Mouse (Mus musculus): ENCODE measurements around the gene Hist1h2bq. TPM values are rescaled to one million over a fixed set of nuclear protein-coding genes. Genes with fewer than 3 reads are reported as not detected.
"Not testable (repeated sequence)": the region's sequence is repeated elsewhere in the genome, so short reads cannot be mapped to it uniquely, and the experiment has no call there.

Gene Hist1h2bq
- total and polyA plus RNA-seq, 2 experiments from 2014 or later, result 3.8 to 311 TPM

DNA sequence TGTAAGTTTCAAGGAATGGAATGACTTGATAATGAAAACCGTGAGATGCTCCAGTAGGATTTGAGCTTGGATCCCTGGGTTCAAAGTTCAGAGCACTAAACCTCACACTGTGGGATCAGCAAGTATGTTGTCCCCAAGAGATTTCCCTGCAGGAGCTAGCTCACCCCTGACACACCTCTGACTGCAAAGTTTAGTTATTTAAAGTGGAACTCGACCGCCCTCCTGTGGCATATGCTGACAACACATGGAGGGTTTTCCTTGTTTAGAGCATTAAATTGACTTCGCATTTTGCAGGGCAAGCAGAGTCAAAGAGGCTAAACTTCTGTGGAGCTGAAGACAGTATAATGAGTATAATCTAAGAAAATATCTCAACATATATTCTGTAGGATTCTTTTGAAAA, 6.9 kb downstream of the Hist1h2bq start:
- not testable (repeated sequence) for H3K4me1 ChIP-seq (ENCODE audit: insufficient read depth, low read length); H3K27ac ChIP-seq (ENCODE audit: low read depth, low read length); H3K9me3 ChIP-seq (ENCODE audit: low read length); DNase-seq (ENCODE audit: low spot score); H3K36me3 ChIP-seq (ENCODE audit: insufficient read depth, low read length); H3K4me2 ChIP-seq (ENCODE audit: low read depth, low read length, poor library complexity, severe bottlenecking); H3K27me3 ChIP-seq (ENCODE audit: insufficient read depth, low read length); H3K9ac ChIP-seq (replicated peaks; ENCODE audit: low read length, poor library complexity, severe bottlenecking); H3K4me3 ChIP-seq (ENCODE audit: low read depth, low read length)
- WGBS, result no CpG with 5 or more reads among the region's 4 CpGs
- ATAC-seq (ENCODE audit: low FRiP score), result peak; percentile 76

DNA sequence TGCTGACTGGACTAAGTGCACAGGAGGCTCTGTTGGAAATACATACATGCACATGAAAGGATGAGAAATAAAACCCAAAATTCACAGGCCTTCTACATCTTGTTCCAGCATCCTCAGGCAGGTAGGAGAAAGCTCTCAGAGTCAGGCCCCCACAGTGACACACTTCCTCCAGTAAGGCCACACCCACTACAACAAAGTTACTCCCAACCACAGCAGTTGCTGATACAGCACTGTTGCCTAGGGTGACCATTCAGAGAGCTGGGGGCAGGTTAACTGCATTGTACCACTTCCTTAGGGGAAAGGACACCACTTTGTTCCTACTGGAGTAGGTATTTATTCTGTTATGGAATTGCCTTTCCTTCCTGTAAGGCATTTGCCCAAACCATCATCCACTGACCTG, 12.8 kb downstream of the Hist1h2bq start:
- not testable (repeated sequence) for ATAC-seq (ENCODE audit: low FRiP score); H3K27ac ChIP-seq (ENCODE audit: low read depth, low read length); H3K4me1 ChIP-seq (ENCODE audit: insufficient read depth, low read length); H3K36me3 ChIP-seq (ENCODE audit: insufficient read depth, low read length); H3K27me3 ChIP-seq (ENCODE audit: insufficient read depth, low read length); H3K4me2 ChIP-seq (ENCODE audit: low read depth, low read length, poor library complexity, severe bottlenecking); H3K9ac ChIP-seq (replicated peaks; ENCODE audit: low read length, poor library complexity, severe bottlenecking); H3K9me3 ChIP-seq (ENCODE audit: low read length); DNase-seq (ENCODE audit: low spot score); H3K4me3 ChIP-seq (ENCODE audit: low read depth, low read length)

DNA sequence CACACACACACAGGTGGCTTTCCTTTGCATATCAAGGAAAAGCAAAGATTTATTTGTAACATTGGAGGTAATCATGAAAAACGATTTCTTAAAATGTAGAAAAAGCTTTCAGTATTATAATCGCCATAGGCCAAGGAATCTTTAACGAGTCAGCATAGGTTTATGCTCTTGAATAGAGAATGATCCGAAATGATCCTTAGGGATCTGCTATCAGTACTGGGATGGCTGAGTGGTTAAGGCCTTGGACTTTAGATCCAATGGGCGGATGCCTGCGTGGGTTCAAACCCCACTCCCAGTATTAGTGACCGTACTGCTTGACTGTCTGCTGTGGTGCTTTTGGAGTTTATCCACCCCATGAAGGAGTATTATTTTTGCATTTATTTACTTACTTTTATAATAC, 14.4 kb downstream of the Hist1h2bq start:
- no peak for DNase-seq (ENCODE audit: low spot score)
- no peaks in the 10 kb centered on the region for H3K36me3 ChIP-seq (ENCODE audit: insufficient read depth, low read length)
- TF ChIP-seq CTCF (IDR thresholded peaks at IDR 0.05), result no peak
- WGBS, result 94% methylated on average over 7 of the region's 7 CpGs
- no peaks in the 10 kb centered on the region for H3K27me3 ChIP-seq (ENCODE audit: insufficient read depth, low read length)
- H3K9me3 ChIP-seq (ENCODE audit: low read length), result no peaks in the 10 kb centered on the region
- H3K9ac ChIP-seq (replicated peaks; ENCODE audit: low read length, poor library complexity, severe bottlenecking), result no peak overlapping the region
- no peak for ATAC-seq (ENCODE audit: low FRiP score)
- no peaks in the 10 kb centered on the region for H3K4me1 ChIP-seq (ENCODE audit: insufficient read depth, low read length)
- H3K4me2 ChIP-seq (ENCODE audit: low read depth, low read length, poor library complexity, severe bottlenecking), result no peak overlapping the region
- H3K4me3 ChIP-seq (ENCODE audit: low read depth, low read length), result no peak overlapping the region
- H3K27ac ChIP-seq (ENCODE audit: low read depth, low read length), result no peak overlapping the region

DNA sequence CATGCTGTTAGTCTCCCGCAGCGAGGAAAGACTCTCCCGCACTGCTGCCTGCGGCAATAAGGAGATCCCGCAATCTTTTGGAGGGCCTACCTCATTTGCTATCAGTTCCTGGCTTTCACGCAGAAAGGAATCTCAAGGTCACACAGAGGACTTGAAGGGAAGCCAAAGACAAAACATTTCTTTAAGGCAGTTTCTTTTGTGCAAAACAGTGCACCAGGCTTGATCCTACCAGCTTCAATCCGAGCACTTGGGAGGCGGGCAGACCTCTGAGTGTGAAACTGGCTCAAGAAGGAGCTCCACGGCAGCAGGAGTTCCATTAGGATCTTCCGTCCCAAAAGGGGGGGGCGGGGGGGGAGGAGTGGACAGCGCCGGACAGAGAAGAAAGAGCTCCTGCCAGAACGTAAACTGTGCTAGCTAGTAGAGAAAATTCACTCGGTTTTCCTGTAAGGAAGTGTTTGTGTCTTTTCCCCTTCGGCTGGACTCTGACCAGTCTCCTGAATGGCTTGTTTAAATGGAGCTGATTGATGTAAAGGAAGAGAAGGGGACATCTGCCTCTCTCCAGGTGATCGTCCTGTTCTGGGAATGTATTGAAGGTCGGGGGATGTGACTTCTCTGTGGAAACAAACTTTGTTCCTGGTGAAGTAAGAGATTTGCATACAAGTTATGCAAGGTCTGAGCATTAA, 19.3 kb downstream of the Hist1h2bq start:
- H3K4me3 ChIP-seq (ENCODE audit: low read depth, low read length), result no peak overlapping the region
- no peak for DNase-seq (ENCODE audit: low spot score)
- no peaks in the 10 kb centered on the region for H3K27me3 ChIP-seq (ENCODE audit: insufficient read depth, low read length)
- H3K4me1 ChIP-seq (ENCODE audit: insufficient read depth, low read length), result no peaks in the 10 kb centered on the region
- H3K9ac ChIP-seq (replicated peaks; ENCODE audit: low read length, poor library complexity, severe bottlenecking), result peak overlapping the region; percentile 36; the same call in 1 of the 2 replicates
- no peak for ATAC-seq (ENCODE audit: low FRiP score)
- no peaks in the 10 kb centered on the region for H3K36me3 ChIP-seq (ENCODE audit: insufficient read depth, low read length)
- no peaks in the 10 kb centered on the region for H3K9me3 ChIP-seq (ENCODE audit: low read length)
- no peak for TF ChIP-seq CTCF (IDR thresholded peaks at IDR 0.05)
- H3K27ac ChIP-seq (ENCODE audit: low read depth, low read length), result no peak overlapping the region
- peak overlapping the region; percentile 29 for H3K4me2 ChIP-seq (ENCODE audit: low read depth, low read length, poor library complexity, severe bottlenecking)
- WGBS, result 6% methylated on average over 16 of the region's 18 CpGs

DNA sequence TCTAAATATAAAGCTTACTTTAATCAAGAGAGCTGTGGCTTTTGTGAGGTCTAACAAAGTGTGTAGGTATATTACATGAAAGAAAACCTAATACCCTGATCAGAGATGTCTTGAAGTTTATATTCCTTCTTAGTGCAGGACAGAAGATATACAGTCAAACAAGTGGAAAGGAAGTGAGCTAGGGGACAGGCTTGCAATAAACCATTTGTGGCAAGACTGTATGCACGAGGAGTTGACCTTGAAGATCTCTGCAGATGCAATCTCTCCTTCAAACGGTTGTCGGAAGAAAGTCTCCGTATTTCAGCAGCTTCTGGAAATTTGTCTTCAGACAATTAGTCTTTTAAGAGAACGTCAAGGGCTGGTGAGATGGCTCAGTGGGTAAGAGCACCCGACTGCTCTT, 20.1 kb downstream of the Hist1h2bq start:
- Histone ChIP-seq H3K27me3 (ENCODE audit: insufficient read depth, low read length) (no peaks in the 10 kb centered on the region), H3K9me3 (ENCODE audit: low read length) (no peaks in the 10 kb centered on the region), H3K9ac (replicated peaks; ENCODE audit: low read length, poor library complexity, severe bottlenecking) (no peak overlapping the region), H3K27ac (ENCODE audit: low read depth, low read length) (no peak overlapping the region), H3K36me3 (ENCODE audit: insufficient read depth, low read length) (no peaks in the 10 kb centered on the region), H3K4me2 (ENCODE audit: low read depth, low read length, poor library complexity, severe bottlenecking) (no peak overlapping the region), H3K4me1 (ENCODE audit: insufficient read depth, low read length) (no peaks in the 10 kb centered on the region), H3K4me3 (ENCODE audit: low read depth, low read length) (no peak overlapping the region)
- TF ChIP-seq CTCF (IDR thresholded peaks at IDR 0.05), result no peak
- DNase-seq (ENCODE audit: low spot score) (no peak), ATAC-seq (ENCODE audit: low FRiP score) (no peak)
- WGBS, result 75% methylated on average over 6 of the region's 6 CpGs

DNA sequence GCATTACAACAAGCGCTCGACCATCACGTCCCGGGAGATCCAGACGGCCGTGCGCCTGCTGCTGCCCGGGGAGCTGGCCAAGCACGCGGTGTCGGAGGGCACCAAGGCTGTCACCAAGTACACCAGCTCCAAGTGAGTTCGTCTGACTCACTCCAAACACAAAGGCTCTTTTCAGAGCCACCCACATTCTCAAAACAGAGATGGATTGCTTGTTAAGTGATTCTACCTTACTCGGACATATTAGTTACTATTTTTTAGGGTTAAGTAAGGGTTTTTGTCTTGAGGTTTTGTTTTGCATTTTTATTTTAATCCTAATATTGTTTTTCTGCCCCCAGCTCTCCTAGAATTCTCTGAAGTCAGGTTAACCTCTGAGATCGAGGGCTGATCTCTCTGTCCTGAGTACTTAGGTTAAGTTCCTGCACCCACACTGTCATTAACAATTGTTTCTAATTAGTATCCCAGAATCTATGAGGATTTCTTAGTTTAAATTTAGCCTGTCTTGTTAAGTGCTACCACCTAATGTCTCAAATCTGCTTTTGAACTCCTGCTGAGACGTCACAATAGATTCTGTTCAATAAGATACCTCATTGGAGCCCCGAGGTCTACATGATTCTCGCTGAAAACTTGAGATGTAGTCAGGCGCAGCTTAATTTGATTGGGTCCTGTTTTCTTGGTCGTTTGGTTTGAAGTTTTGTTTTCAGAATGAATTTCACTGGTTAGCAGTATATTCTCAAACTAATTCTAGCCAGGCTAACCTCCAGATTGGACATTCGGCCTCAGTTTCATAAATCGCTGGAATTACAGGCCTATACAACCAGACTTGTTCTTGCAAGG, 22.0 kb downstream of the Hist1h2bq start:
- Histone ChIP-seq H3K27ac (ENCODE audit: low read depth, low read length) (no peak overlapping the region), H3K4me2 (ENCODE audit: low read depth, low read length, poor library complexity, severe bottlenecking) (peak overlapping the region; percentile 52), H3K9me3 (ENCODE audit: low read length) (no peaks in the 10 kb centered on the region), H3K4me1 (ENCODE audit: insufficient read depth, low read length) (peaks cover 4% of the 10 kb centered on the region; the same call in 1 of the 2 replicates), H3K4me3 (ENCODE audit: low read depth, low read length) (peak overlapping the region; percentile 36), H3K36me3 (ENCODE audit: insufficient read depth, low read length) (no peaks in the 10 kb centered on the region), H3K9ac (replicated peaks; ENCODE audit: low read length, poor library complexity, severe bottlenecking) (no peak overlapping the region), H3K27me3 (ENCODE audit: insufficient read depth, low read length) (no peaks in the 10 kb centered on the region)
- peak; percentile 24 for ATAC-seq (ENCODE audit: low FRiP score)
- TF ChIP-seq CTCF (IDR thresholded peaks at IDR 0.05), result no peak
- WGBS, result 14% methylated on average over 13 of the region's 21 CpGs
- no peak for DNase-seq (ENCODE audit: low spot score)

DNA sequence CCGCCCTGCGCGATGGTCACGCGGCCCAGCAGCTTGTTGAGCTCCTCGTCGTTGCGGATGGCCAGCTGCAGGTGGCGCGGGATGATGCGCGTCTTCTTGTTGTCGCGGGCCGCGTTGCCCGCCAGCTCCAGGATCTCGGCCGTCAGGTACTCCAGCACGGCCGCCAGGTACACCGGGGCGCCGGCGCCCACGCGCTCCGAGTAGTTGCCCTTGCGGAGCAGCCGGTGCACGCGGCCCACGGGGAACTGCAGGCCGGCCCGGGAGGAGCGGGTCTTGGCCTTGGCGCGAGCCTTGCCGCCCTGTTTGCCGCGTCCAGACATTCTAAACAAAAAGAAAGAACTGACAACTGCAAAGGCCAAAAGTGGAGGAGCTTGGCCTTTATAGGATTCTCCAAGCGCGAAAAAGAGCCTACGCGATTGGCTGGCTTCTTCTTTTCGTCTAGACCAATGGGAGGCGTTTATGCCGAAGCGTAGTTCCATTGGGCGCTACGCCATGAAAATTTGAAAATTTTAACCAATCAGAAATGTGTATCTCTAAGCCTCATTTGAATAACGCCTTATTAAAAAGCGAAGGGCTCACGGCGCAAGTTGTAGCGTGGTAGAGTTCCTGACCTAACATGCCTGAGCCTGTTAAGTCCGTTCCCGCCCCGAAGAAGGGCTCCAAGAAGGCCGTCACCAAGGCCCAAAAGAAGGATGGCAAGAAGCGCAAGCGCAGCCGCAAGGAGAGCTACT, 22.9 kb downstream of the Hist1h2bq start, which contains the start of the genes Hist1h2an and Hist1h2bp:
Gene Hist1h2an (minus strand): TSS at position 320 of the 731 bp plus-strand sequence.
Gene Hist1h2bp (plus strand): TSS at position 563 of the 731 bp plus-strand sequence.
- DNase-seq (ENCODE audit: low spot score) (peak; percentile 100), ATAC-seq (ENCODE audit: low FRiP score) (peak; percentile 94)
- not testable (repeated sequence) for H3K9me3 ChIP-seq (ENCODE audit: low read length); H3K9ac ChIP-seq (replicated peaks; ENCODE audit: low read length, poor library complexity, severe bottlenecking); H3K27me3 ChIP-seq (ENCODE audit: insufficient read depth, low read length); H3K36me3 ChIP-seq (ENCODE audit: insufficient read depth, low read length); H3K27ac ChIP-seq (ENCODE audit: low read depth, low read length); H3K4me1 ChIP-seq (ENCODE audit: insufficient read depth, low read length)
- H3K4me2 ChIP-seq (ENCODE audit: low read depth, low read length, poor library complexity, severe bottlenecking), result peak within 1 kb of the TSS; percentile 52
- WGBS, result 1% methylated on average over 33 of the region's 63 CpGs
- peak within 1 kb of the TSS; percentile 36 for H3K4me3 ChIP-seq (ENCODE audit: low read depth, low read length)

Measured in midbrain, postnatal 0 days (tissue).